Mouse (Mus musculus): ENCODE results near the gene Sema4d.

GRCm38 (mm10) chr13:51765369-51765768 lies 28.2 kb downstream of the Sema4d start:
- TF ChIP-seq CTCF (IDR thresholded peaks at IDR 0.05), result no peak
- no peak for TF ChIP-seq POLR2A (IDR thresholded peaks at IDR 0.05; ENCODE audit: insufficient read depth, low read depth, low read length)

All from heart, adult 2 months (tissue).